Mouse (Mus musculus): ENCODE data around the gene Epha2. TPM values are rescaled to one million over a fixed set of nuclear protein-coding genes. Genes with fewer than 3 reads are reported as not detected.

Epha2 gene
- polyA plus RNA-seq, 1 experiment from 2014 or later, result 7.6 TPM

GRCm38 (mm10) chr4:141357811-141358210 is 56.8 kb downstream of the Epha2 start:
- no peak overlapping the region for H3K9ac ChIP-seq (ENCODE audit: low read depth, low read length)
- peaks cover 20% of the 10 kb centered on the region for H3K4me1 ChIP-seq (ENCODE audit: control insufficient read depth, insufficient read depth, low read length)
- H3K27me3 ChIP-seq (replicated peaks; ENCODE audit: control insufficient read depth, insufficient read depth, low read length), result no peaks in the 10 kb centered on the region
- no peaks in the 10 kb centered on the region for H3K36me3 ChIP-seq (ENCODE audit: control insufficient read depth, insufficient read depth, low read length)
- ATAC-seq, result no peak
- H3K4me3 ChIP-seq (ENCODE audit: low read length), result no peak overlapping the region
- H3K4me2 ChIP-seq (ENCODE audit: low read depth, low read length), result no peak overlapping the region
- H3K27ac ChIP-seq (ENCODE audit: low read length), result no peak overlapping the region
- 0 out of 2 replicates have a peak, but pooled peaks cover 7% of the 10 kb centered on the region for H3K9me3 ChIP-seq (ENCODE audit: control insufficient read depth, low read length)

- H3K36me3 ChIP-seq (ENCODE audit: control insufficient read depth, insufficient read depth, low read length), result no peaks in the 10 kb centered on the region
- peaks cover 15% of the 10 kb centered on the region for H3K4me1 ChIP-seq (ENCODE audit: control insufficient read depth, insufficient read depth, low read length)
- 0 out of 2 replicates have a peak, but pooled peaks cover 7% of the 10 kb centered on the region for H3K9me3 ChIP-seq (ENCODE audit: control insufficient read depth, low read length)
- H3K9ac ChIP-seq (ENCODE audit: low read depth, low read length), result no peak overlapping the region
- H3K27ac ChIP-seq (ENCODE audit: low read length), result no peak overlapping the region
- no peak overlapping the region for H3K4me3 ChIP-seq (ENCODE audit: low read length)
- no peak for ATAC-seq
- 81% methylated on average over 6 of the region's 6 CpGs for WGBS
- no peak overlapping the region for H3K4me2 ChIP-seq (ENCODE audit: low read depth, low read length)
- no peaks in the 10 kb centered on the region for H3K27me3 ChIP-seq (replicated peaks; ENCODE audit: control insufficient read depth, insufficient read depth, low read length)
Measured at GRCm38 (mm10) chr4:141359222-141359621, 58.2 kb downstream of the Epha2 start.

GRCm38 (mm10) chr4:141360846-141361245 is 59.8 kb downstream of the Epha2 start:
- Histone ChIP-seq H3K27me3 (replicated peaks; ENCODE audit: control insufficient read depth, insufficient read depth, low read length) (peaks cover 6% of the 10 kb centered on the region; the same call in 1 of the 2 replicates), H3K27ac (ENCODE audit: low read length) (no peak overlapping the region), H3K4me3 (ENCODE audit: low read length) (no peak overlapping the region), H3K36me3 (ENCODE audit: control insufficient read depth, insufficient read depth, low read length) (no peaks in the 10 kb centered on the region), H3K9ac (ENCODE audit: low read depth, low read length) (no peak overlapping the region), H3K4me1 (ENCODE audit: control insufficient read depth, insufficient read depth, low read length) (peaks cover 15% of the 10 kb centered on the region), H3K9me3 (ENCODE audit: control insufficient read depth, low read length) (0 out of 2 replicates have a peak, but pooled peaks cover 7% of the 10 kb centered on the region), H3K4me2 (ENCODE audit: low read depth, low read length) (no peak overlapping the region)
- 40% methylated on average over 7 of the region's 7 CpGs for WGBS
- no peak for ATAC-seq

- no peak overlapping the region for H3K9ac ChIP-seq (ENCODE audit: low read depth, low read length)
- no peak overlapping the region for H3K4me3 ChIP-seq (ENCODE audit: low read length)
- 28% methylated on average over 11 of the region's 11 CpGs for WGBS
- H3K4me1 ChIP-seq (ENCODE audit: control insufficient read depth, insufficient read depth, low read length), result peaks cover 15% of the 10 kb centered on the region
- peaks cover 11% of the 10 kb centered on the region for H3K27me3 ChIP-seq (replicated peaks; ENCODE audit: control insufficient read depth, insufficient read depth, low read length)
- no peak overlapping the region for H3K27ac ChIP-seq (ENCODE audit: low read length)
- H3K36me3 ChIP-seq (ENCODE audit: control insufficient read depth, insufficient read depth, low read length), result no peaks in the 10 kb centered on the region
- no peak overlapping the region for H3K4me2 ChIP-seq (ENCODE audit: low read depth, low read length)
- peak; percentile 31; the same call in 1 of the 2 replicates for ATAC-seq
- no peaks in the 10 kb centered on the region for H3K9me3 ChIP-seq (ENCODE audit: control insufficient read depth, low read length)
Measured at GRCm38 (mm10) chr4:141362937-141363548, 62.0 kb downstream of the Epha2 start.

GRCm38 (mm10) chr4:141365126-141365525 is 64.1 kb downstream of the Epha2 start:
- no peak overlapping the region for H3K27ac ChIP-seq (ENCODE audit: low read length)
- WGBS, result 63% methylated on average over 8 of the region's 8 CpGs

GRCm38 (mm10) chr4:141365876-141366275 is 64.8 kb downstream of the Epha2 start:
- H3K27ac ChIP-seq (ENCODE audit: low read length), result no peak overlapping the region
- WGBS, result 53% methylated on average over 7 of the region's 7 CpGs
- no peak overlapping the region for H3K4me3 ChIP-seq (ENCODE audit: low read length)
- H3K9me3 ChIP-seq (ENCODE audit: control insufficient read depth, low read length), result no peaks in the 10 kb centered on the region
- peaks cover 19% of the 10 kb centered on the region for H3K27me3 ChIP-seq (replicated peaks; ENCODE audit: control insufficient read depth, insufficient read depth, low read length)
- no peak overlapping the region for H3K4me2 ChIP-seq (ENCODE audit: low read depth, low read length)
- no peak overlapping the region for H3K9ac ChIP-seq (ENCODE audit: low read depth, low read length)
- no peak for ATAC-seq
- 0 out of 2 replicates have a peak, but pooled peaks cover 8% of the 10 kb centered on the region for H3K4me1 ChIP-seq (ENCODE audit: control insufficient read depth, insufficient read depth, low read length)
- H3K36me3 ChIP-seq (ENCODE audit: control insufficient read depth, insufficient read depth, low read length), result no peaks in the 10 kb centered on the region

More at GRCm38 (mm10) chr4:141365126-141365525, 64.1 kb downstream of the Epha2 start:
- 0 out of 2 replicates have a peak overlapping the region, but pooled peaks have one; percentile 2 for H3K9ac ChIP-seq (ENCODE audit: low read depth, low read length)
- H3K36me3 ChIP-seq (ENCODE audit: control insufficient read depth, insufficient read depth, low read length), result no peaks in the 10 kb centered on the region
- peaks cover 9% of the 10 kb centered on the region for H3K4me1 ChIP-seq (ENCODE audit: control insufficient read depth, insufficient read depth, low read length)
- H3K27me3 ChIP-seq (replicated peaks; ENCODE audit: control insufficient read depth, insufficient read depth, low read length), result peaks cover 19% of the 10 kb centered on the region
- no peak for ATAC-seq
- no peak overlapping the region for H3K4me2 ChIP-seq (ENCODE audit: low read depth, low read length)
- H3K4me3 ChIP-seq (ENCODE audit: low read length), result no peak overlapping the region
- no peaks in the 10 kb centered on the region for H3K9me3 ChIP-seq (ENCODE audit: control insufficient read depth, low read length)

GRCm38 (mm10) chr4:141367997-141368791 is 67.2 kb downstream of the Epha2 start, which contains the start of gene Fam131c:
Fam131c (plus strand) TSS chr4:141368220.
- Histone ChIP-seq H3K4me2 (ENCODE audit: low read depth, low read length) (peak within 1 kb of the TSS; percentile 99), H3K4me1 (ENCODE audit: control insufficient read depth, insufficient read depth, low read length) (0 out of 2 replicates have a peak, but pooled peaks cover 2% of the 10 kb centered on the region), H3K9me3 (ENCODE audit: control insufficient read depth, low read length) (no peaks in the 10 kb centered on the region), H3K4me3 (ENCODE audit: low read length) (peak within 1 kb of the TSS; percentile 58), H3K27me3 (replicated peaks; ENCODE audit: control insufficient read depth, insufficient read depth, low read length) (peaks cover 19% of the 10 kb centered on the region), H3K9ac (ENCODE audit: low read depth, low read length) (peak within 1 kb of the TSS; percentile 74), H3K36me3 (ENCODE audit: control insufficient read depth, insufficient read depth, low read length) (no peaks in the 10 kb centered on the region), H3K27ac (ENCODE audit: low read length) (no peak within 1 kb of the TSS)
- ATAC-seq, result peak; percentile 72
- 2% methylated on average over 51 of the region's 71 CpGs for WGBS

GRCm38 (mm10) chr4:141372426-141372825 is 71.4 kb downstream of the Epha2 start:
- Histone ChIP-seq H3K9me3 (ENCODE audit: control insufficient read depth, low read length) (no peaks in the 10 kb centered on the region), H3K4me3 (ENCODE audit: low read length) (no peak overlapping the region), H3K4me1 (ENCODE audit: control insufficient read depth, insufficient read depth, low read length) (0 out of 2 replicates have a peak, but pooled peaks cover 2% of the 10 kb centered on the region), H3K36me3 (ENCODE audit: control insufficient read depth, insufficient read depth, low read length) (no peaks in the 10 kb centered on the region), H3K27ac (ENCODE audit: low read length) (no peak overlapping the region), H3K27me3 (replicated peaks; ENCODE audit: control insufficient read depth, insufficient read depth, low read length) (peaks cover 10% of the 10 kb centered on the region), H3K4me2 (ENCODE audit: low read depth, low read length) (no peak overlapping the region), H3K9ac (ENCODE audit: low read depth, low read length) (no peak overlapping the region)
- WGBS, result 93% methylated on average over 5 of the region's 5 CpGs
- no peak for ATAC-seq
